Mouse (Mus musculus): ENCODE measurements around the gene Mfsd11.

GRCm38 (mm10) chr11:116905741-116906456 is 53.7 kb downstream of the Mfsd11 start:
- TF ChIP-seq CTCF (IDR thresholded peaks at IDR 0.05; ENCODE audit: low read depth, low read length): no peak
- no peak for TF ChIP-seq TAL1 (conservative IDR thresholded peaks at IDR 0.05; ENCODE audit: low read depth, low read length)
- TF ChIP-seq POLR2AphosphoS5 (IDR thresholded peaks at IDR 0.05; ENCODE audit: insufficient replicate concordance, low read depth, low read length): no peak
- no peak for TF ChIP-seq GATA1 (IDR thresholded peaks at IDR 0.05; ENCODE audit: borderline replicate concordance, low read length)
